Mouse (Mus musculus) liver, adult 2 months (tissue): ENCODE data around the gene 5830473C10Rik.

Experiments
- CTCF ChIP-seq: fragments of 200-500 bp; IDR thresholded peaks from 2 replicates; pipeline ENCODE4 v1.5.1; 2011; ENCODE audit warnings: low read depth, low read length, control low read depth
- POLR2A ChIP-seq: fragments of 200-500 bp; IDR thresholded peaks from 2 replicates; pipeline ENCODE4 v1.6.1; 2011; ENCODE audit warnings: low read length, control low read depth; ENCODE audit not compliant: insufficient read depth; ENCODE audit errors: extremely low read depth

DNA sequence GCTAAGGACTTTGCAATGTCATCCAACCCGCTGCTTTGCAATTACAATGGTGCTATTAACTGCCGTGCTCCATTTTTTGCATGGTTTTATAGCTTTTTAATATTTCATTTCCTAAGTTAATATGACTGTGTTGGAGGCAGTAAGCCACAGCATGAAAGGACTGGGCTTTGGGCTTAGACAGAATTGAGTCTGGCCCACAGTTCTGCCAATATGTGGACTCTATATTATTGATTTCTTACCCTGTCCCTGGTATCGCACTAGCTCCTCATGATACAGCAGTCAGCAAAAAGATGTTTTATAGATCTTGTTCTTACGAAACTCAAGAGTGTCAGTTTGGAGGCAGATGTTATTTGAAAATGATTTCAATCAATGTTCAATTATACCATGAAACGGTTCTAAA is 85.5 kb downstream of the 5830473C10Rik start:
- no peak for TF ChIP-seq CTCF
- no peak for TF ChIP-seq POLR2A
